Mouse (Mus musculus) right cerebral cortex, postnatal 14 days (tissue): ENCODE measurements around the gene Ankrd33.
A peak's percentile ranks its signal among the peaks of the same experiment; 100 is the strongest.
"Not testable (repeated sequence)": the region's sequence is repeated elsewhere in the genome, so short reads cannot be mapped to it uniquely, and the experiment has no call there.

Experiments
- DNase-seq: peaks from one replicate; pipeline ENCODE4 v3.0.0; 2022

Ankrd33 gene

DNA sequence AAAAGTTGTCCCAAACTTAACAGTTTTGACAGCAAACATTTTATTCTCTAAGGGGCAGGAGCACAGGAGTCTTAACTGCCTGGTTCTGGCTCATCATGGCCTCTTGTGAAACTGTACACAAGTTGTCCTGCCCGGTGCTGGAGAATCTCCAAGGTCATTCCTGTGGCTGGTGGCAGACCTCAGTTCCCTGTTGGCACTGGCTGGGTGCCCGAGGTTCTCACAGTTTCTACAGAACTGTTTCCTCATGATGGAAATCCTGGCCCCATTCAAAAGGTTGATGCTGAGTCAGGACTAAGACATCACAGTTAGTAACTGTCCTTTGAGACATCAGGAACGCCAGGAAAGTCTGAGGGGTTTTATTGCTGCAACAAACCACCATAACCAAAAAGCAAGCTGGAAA, 28.6 kb upstream of the Ankrd33 start:
- no peak for DNase-seq

DNA sequence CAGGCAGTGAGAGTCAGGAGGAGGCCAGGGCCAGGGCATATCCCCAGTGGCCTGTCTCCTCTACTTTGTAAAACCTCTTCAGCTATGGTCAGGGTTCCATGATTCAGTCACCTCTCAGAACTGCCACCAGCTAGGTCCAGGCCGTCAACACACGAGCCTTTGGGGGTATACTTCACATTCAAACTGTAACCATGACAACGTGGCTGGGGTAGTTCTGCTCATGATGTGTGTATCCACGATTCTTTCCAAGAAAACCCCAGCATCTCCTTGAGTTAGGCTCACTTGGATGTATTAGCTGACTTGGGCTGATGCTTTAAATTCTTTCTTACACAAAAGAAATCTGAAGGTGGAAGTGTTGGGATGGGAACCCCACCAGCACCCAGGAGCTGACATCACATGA, 27.3 kb upstream of the Ankrd33 start:
- DNase-seq: no peak

DNA sequence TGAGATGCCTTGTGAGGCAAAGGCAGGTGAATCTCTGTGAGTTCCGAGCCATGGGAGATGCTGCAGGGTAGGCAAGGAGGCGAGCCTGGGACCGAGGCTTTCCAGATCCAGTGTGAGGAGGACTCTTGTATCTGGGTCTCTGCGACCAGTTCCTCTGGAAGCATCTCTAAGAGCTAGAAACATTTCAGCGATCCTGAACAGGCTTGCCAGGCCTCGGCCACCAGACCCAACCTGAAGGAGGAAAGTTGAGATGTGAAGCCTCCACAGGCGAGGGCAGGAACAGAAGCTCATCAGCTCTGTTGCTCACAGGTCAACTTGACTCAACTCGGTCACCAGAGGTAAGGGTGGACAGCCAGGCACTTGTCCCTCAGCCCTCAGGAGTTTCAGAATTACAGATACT, 24.0 kb upstream of the Ankrd33 start:
- DNase-seq: no peak

DNA sequence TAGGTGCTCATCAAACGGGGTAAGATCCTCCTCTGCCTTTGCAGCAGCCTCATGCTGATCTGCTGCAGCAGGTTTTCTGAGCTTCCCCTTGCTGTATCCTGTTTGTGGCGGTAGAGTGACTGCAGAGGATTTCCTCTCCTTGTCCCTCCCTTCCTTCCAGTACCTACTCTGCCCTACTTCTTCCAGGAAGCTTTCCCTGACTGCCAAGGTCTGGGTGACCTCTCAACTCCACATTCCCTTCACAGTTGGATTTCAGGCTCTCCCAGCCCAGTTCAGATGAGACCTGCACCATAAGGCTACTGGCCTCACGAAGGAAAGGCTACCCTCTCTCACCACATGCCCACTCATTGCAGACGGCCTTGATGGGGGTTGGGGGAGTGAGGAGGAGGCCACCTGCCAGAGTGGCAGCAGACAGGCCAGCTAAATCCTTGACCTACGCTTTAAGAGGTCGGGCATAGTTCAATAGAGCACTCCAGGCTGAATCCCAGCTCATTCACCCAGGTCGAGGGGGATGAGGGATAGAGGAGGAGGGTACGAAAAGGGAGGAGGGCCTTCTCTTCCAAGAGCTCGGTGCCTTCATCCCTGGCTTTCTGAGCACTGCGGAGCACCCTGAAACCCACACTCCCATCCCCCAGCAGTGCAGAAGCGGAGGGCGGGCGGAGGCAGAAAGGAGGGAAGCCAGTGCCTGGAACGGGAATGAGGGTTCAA, 23.3 kb upstream of the Ankrd33 start:
- no peak for DNase-seq

DNA sequence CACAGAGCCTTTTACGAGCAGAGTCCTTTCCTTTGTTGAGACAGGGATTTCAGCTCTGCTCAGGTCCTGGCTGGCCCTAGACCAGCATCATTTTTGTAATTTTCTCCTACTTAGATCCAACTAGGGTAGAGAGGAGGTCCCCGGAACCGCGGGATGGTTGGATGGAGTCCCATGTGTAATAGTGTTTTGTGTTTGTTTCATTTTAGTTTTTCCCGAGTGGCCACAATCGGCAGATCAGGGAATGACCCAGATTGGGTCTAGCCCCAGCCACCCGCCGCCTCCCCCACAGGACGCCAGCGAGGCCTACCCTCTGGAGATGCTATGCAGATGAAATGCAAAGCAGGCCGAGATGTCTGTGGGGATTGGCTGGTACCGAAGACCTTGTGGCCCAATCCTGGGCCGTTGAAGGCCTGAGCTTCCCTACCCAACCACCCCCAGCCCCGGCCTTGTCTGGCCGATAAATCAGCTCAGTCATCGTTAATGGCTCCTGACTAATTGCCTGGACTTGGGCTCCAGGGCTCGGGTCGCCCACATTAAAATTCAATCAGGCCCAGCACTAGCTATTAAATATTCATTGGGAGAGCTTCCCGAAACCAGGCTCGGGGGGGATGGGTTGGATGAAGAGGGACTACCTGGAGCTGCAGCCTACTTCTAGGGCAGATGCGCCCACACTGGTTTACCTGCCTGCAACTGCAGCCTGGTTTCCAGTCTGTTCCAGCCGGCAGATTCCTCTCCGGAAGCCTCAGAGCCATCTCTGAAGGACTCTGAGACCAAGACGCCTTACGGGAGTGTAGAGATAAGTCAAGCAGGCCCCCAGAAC, 22.5 kb upstream of the Ankrd33 start:
- peak; percentile 40 for DNase-seq

DNA sequence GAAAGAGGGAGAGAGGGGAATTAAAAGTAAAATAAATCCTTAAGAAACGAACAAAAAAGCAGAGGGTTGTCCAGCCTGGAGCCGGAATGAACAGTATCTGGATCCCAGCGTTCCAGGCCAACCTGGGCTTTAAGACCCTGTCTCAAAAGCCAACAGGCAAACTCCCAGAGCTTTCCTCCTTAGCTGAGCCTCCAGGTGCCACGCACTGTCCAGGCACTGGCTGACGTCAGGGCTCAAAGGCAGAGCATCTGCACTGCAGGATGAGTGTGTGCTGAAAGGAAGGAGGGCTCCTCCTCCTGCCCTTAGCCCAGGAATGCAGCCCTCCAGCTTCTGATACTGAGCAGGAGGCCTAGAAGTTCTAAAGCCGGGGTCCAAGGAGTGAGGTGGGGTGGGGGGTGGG, 21.6 kb upstream of the Ankrd33 start:
- DNase-seq: no peak

DNA sequence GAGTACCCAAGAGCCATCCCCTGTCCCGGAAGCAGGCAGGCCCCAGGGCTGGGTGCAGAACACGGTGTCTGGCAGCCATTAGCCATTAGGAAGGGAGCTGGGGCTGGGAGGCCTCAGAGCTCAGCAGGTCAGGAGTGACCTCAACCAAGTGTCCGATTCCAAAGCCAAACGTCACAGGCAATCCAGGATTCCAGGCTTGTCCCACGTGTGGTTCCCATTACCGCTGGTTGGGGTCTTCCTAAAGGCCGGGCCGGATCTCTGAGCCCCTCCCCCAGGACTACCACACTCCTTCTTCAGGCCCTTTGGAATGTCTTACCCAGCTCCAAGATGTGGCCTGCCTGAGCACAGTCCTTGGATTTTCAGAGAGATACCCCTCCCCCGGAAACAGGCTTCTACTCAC, 20.6 kb upstream of the Ankrd33 start:
- DNase-seq: no peak

DNA sequence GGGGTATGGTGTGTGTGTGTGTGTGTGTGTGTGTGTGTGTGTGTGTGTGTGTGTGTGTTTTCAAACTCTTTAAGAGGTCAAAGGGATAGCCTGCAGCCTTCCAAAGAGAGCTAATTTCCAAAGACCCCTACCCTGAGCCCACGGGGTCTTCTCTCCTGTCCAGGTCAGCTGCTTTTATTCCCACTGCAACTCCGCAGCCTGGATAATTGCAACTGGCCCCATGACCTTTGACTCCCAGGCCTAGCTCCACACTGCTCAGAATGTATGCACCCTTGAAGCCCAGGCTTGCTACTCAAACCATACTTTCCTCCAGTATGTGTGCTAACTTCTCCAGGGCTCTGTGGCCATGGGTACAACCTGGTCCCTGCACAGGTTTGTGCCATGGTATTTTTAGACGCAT, 20.2 kb upstream of the Ankrd33 start:
- DNase-seq: no peak

DNA sequence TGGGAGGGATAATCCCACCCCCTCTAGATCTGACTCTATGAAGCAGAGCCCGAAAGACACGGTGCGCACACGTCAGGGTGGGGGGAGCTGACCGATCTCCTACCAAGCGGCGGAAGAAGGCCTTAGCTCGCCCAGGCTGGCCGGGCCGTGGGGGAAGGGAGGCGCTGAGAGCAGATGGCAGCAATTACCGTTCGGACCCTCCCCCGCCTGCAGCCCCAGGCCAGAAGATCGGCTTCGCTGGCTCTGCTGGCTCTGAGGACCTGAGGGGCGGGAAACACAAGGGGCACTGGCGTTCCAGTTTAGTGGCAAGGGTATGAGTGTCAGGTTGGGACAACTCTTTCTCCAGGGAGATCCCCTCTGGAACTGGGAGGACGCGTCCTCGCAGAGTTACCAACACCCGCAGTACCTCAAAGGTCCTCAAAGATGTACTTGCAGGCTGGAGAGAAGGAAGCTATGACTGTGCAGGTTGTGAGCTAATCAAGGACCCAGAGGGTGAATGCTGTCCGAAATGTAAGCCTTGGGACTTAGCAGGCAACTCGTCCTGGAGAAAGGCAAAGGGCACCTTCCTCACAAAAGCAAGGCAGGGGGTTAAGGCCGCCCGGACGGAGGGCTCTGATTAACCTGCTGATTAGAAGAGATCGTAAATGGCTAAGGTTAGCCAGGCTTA, 17.4 kb upstream of the Ankrd33 start:
- DNase-seq: no peak

DNA sequence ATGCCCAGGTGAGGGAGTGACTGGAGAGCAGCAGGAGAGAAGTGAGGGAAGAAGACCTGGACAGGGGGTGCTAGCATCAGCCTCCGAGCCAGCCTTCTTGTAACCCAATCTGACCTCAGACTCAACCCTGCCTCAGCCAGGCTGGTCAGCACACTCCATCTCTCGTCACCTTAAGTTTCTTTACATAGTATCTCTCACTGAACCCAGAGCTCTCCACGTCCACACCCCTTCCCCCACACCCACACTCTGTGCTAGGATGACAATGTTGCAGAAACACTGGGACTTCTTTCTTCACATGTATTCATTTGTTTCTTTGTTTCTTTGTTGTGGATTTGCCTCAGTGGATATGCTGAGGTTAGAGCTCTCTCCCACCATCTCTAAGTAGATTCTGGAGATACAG, 14.6 kb upstream of the Ankrd33 start:
- DNase-seq: no peak

DNA sequence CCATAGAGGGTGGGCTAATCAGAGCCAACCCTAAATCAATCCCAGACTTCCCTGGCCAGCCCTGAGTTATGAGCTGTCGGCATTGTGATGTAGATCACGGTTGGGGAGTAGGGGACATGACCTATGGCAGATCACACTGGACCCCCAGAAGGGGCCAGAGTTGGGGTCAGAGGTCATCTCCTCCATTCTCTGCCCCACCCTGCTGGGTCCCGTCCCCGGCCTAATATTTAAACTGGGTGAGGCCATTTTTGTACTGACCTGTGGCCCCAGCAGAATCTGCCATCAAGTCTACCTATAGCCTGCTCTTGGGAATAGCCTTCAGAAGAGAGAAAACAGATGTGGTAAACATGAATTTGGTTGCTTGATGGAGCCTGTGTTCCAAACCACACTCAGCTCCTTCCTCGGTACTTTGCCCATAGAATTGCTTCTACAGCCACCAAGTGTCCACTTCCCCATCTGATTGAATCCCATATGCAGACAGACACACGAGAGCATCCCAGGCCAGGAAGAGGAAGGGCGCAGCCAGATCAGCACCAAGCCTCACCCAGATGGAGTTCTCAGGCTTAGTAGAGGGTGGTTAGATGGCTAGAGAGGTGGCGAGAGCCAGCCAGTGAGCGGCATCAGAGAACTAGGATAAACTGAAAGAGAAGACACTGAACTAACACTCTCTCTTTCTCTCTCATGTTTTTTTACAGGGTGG, 11.8 kb upstream of the Ankrd33 start:
- no peak for DNase-seq

DNA sequence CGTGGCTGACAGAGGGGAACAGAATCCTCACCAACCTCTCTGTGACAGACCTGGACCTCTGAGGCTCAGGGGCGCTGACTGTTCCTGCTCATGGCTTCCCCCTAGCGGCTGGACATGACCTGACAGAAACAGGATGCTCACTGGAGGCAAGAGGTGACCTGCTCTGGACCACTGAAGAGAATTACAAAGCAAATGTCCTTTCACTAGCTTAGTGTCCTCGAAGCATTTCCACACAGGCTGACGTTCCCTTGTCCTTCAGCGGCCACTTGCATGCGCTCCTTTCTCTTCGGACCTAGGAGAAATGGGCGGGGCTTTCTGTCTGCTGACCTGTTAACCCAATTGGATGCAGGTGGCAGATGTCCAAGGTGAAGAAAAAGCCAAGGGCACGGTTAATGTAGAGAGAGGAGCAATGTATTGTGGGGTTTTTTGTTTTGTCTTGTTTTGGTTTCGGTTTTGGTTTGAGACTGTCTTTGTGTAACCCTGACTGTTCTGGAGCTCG, 10.0 kb upstream of the Ankrd33 start:
- peak; percentile 67 for DNase-seq

DNA sequence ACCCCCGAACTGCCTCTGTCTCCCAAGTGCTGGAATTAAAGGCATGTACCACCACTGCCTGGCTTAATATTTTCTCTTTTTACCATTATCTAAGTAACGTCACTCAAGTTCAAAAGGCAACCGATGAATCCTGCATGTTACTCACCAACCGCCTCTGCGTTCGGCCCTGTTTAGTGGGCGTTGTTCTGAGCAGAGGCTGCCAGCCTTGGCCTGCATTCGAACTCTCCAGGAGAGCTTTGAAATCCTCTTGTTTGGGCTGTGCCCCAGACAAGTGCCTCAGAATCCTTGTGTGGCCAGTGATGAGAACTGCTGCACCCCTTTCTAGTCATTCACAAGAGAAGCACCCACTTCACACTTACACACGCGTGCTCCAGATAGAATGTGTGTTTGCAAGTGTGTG, 9.5 kb upstream of the Ankrd33 start:
- no peak for DNase-seq

DNA sequence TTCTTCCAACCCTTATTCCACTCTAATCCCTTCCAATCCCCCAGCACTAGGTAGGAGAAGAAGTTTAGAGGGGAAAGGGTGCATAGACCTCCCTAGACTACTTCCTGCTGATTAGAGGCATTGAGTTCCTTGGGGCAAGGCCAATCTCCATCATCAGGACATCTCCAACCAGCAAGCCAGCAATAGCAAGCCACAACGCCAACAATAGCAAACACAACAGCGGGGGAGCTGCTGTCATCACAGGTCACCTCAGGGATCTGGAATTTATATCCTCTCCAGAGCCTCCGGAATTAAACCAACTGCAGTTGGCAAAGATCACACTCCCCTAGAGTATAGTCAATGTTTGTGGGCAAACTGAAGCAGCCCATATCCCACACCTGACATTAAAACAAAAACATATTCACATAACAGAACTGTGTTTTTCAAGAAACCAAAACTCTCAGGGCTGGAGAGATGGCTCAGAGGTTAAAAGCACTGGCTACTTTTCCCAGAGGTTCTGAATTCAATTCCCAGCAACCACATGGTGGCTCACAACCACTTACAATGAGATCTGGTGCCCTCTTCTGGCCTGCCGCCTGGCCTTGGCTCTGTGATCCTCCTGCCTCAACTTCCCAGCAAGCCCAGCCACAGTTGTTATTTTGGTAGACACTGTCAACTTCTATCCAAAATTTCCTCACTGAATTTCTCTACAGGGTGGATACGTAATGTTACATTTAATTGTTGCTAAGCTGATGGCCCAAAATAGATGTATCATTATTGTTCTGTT, 7.5 kb upstream of the Ankrd33 start:
- no peak for DNase-seq

DNA sequence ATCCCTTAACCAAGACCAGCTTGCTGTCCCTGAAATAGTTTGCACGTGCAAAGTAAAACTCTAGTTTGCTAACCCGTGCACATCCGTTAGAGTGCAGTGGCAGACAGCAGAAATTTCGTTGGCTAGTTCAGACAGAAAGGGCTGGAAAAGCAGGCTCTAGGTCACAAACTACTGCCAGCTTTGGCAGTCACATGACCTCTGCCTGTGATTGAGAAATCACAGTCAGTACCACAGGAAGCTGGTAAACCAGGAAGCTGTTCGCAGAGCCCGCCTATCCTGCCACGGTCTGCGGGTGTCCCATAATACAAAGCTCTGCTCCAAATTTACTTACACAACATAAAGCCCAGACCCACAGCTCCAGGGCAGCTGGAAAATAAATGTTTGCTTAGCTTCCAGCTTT, 2.4 kb upstream of the Ankrd33 start:
- DNase-seq: no peak

DNA sequence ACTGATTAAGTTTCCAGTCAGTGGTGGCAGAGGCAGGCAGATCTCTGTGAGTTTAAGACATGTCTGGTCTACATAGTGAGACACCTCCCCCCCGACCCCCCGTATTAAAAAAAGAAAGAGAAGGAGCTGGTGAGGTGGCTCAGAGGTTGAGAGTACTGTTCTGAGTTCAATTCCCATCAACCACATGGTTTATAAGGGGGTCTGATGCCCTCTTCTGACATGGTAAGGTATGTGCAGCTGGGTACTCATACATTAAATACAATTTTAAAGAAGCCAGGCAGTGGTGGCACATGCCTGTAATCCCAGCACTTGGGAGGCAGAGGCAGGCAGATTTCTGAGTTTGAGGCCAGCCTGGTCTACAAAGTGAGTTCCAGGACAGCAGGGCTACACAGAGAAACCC, 1.8 kb upstream of the Ankrd33 start:
- DNase-seq: not testable (repeated sequence)

DNA sequence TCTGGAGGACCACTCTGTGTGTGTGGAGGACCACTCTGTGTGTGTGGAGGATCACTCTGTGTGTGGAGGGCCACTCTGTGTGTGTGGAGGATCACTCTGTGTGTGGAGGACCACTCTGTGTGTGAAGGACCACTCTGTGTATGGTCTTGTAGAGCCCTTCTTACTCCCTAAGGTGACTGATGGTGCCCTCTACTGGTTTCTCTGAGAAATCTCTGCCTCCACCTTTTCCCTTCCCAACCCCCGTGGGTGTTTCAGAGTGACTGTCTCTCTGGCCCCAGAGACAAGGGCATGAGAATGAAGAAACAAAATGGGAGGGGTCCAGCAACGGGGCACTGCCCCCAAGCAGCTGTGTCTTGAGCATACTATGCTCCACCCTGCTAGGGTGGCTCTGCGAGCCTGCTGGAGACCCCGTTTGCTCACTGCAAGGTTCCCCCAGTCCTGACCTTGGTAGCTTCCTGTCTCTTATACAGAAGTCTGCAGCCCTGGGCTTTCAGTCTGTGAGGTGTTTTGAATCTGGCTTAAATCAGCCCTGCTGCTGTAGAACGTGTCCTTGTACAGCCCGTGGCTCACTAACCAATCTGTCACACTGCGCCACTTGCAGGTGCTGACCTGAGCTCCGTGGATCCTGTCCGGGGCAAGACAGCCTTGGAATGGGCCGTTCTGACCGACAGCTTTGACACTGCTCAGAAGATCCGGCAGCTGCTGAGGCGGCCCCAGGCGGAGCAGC, 3.0 kb downstream of the Ankrd33 start:
- DNase-seq: no peak

DNA sequence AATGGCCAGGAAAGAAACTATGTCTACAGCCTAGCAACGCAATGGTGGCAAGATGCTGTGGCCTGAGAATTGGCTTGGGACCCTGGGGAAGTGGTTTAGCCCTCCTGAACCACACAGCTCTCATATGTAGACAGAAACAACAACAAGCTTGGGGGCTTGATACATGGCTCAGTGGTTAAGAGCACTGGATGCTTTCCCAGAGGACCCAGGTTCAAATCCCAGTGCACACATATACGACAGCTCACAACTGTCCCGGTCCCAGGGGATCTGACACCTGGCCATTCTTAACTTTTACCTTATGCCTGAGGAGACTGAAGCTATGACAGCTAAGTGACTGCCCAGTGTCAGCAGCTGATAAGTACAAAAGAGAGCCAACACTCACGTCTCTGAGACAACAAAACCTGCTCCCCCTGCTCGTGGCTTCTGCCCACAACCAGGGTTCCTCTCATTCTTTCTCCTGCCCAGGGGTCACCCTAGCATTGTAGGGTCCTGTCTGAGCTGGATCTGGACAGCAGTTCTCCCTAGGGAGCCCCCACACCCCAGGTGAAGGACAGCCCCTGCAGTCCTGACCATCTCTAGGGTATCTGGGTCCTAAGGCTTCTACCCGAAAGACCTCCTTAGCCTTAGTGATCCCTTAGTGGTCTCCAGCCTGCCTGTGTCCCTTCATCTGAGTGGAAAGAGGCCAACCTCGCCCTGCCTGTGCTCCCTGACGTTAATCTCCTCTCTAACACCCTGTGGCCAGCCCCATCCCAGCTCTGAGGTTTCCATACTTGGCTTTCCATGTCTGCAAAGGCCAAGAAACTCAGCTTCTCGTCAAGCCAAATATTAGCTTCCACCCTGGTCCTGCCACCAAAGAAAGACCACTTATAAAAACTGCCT, 6.1 kb downstream of the Ankrd33 start:
- no peak for DNase-seq

DNA sequence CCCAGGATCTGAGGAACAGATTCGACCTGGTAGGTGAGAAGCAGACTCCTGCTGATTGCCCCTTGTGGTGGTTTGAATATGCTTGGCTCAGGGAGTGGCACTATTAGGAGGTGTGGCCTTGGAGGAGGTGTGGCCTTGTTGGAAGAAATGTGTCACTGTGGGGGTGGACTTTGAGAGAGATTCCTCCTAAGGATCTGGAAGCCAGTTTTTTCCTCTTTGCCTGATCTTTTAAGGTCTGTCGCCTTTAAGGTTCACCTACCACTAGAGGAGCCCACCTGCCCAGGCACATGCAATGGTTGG, 6.7 kb downstream of the Ankrd33 start:
- no peak for DNase-seq

DNA sequence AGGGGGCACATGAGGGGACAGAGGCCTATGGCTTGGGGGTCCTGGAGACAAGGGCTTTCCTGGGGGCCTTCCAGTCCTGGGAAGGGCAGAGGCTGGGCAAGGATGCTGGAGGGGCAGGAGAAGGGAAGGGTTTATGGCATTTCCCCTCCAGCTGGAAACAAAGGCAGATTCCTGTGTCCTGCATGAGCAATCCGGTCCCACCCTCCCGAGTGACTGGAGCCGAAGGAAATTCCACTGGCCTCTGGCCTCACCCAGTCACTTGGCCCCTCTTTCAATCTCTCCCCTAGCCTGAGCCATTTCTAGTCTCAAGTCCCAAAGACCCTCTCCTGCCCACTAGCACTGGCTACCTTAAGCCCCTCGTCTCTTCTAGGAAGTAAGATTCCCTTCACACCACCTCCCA, 7.6 kb downstream of the Ankrd33 start:
- DNase-seq: no peak

DNA sequence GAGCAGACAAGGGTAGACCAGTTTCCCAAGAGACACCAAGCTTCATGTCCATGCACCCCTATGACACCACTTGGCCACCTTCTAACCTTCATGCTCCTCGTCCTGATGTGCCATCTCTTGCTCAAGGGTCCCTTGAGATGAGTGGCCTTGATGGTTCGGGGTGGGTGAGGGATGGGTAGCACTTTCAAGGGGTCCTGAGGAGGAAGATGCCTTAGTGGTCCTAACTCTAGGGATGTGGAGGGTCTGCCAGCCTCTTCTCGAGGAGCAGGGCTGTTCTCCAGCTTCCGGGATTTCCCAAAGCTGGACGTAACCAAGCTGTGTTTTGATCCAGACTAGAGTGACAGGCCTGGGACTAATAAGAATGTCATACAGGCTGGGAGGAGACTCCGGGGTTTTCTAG, 10.0 kb downstream of the Ankrd33 start:
- no peak for DNase-seq
